Mouse (Mus musculus): ENCODE measurements around the gene Gm7971. TPM values are rescaled to one million over a fixed set of nuclear protein-coding genes. Genes with fewer than 3 reads are reported as not detected.

Gm7971 gene
- polyA plus RNA-seq (2014; fragmentation: Illumina TruSeq; extraction: RNeasy Lipid Tissue Mini Kit (QIAGEN cat#74804); ENCODE audit: low read depth, low replicate concordance), result not detected

DNA sequence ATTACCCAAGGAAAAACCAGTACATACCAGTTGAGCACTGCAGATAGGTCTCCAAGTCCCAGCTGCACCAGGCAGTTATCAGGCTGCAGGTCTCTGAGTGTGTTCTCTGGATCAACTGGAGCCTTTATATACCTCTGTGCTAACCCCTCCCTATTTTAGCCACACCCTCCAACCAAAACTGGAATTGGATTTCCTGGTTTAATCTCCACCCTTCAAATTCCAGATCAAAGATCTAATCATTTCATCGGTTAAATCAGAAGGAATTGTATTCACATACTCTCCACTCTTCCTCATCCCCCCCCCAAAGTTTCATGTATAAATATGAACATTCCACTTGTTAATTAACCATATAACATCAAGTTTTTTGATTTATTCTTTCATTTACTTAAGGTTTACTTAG, at the start of gene Gm7971:
Gene Gm7971 (minus strand): TSS at position 101 of the 400 bp plus-strand sequence.

Other genes starting within 250 kb of the Gm7971 start
- gene D5Ertd577e, start 138.1 kb downstream of the Gm7971 start, polyA plus RNA-seq (2014; fragmentation: Illumina TruSeq; extraction: RNeasy Lipid Tissue Mini Kit (QIAGEN cat#74804); ENCODE audit: low read depth, low replicate concordance), result not detected
- gene Gm3286, start 84.1 kb downstream of the Gm7971 start, polyA plus RNA-seq (2014; fragmentation: Illumina TruSeq; extraction: RNeasy Lipid Tissue Mini Kit (QIAGEN cat#74804); ENCODE audit: low read depth, low replicate concordance), result not detected
- gene Gm7978, start 141.3 kb upstream of the Gm7971 start, polyA plus RNA-seq (2014; fragmentation: Illumina TruSeq; extraction: RNeasy Lipid Tissue Mini Kit (QIAGEN cat#74804); ENCODE audit: low read depth, low replicate concordance), result not detected
- 6.0 TPM for gene Gm7982, start 147.1 kb upstream of the Gm7971 start, polyA plus RNA-seq (2014; fragmentation: Illumina TruSeq; extraction: RNeasy Lipid Tissue Mini Kit (QIAGEN cat#74804); ENCODE audit: low read depth, low replicate concordance)
- gene E330014E10Rik, start 181.1 kb upstream of the Gm7971 start, polyA plus RNA-seq (2014; fragmentation: Illumina TruSeq; extraction: RNeasy Lipid Tissue Mini Kit (QIAGEN cat#74804); ENCODE audit: low read depth, low replicate concordance), result 0.14 TPM

Measured in testis, adult 10 weeks (tissue).